Mouse (Mus musculus): ENCODE measurements around the gene Hnf1a.

DNA sequence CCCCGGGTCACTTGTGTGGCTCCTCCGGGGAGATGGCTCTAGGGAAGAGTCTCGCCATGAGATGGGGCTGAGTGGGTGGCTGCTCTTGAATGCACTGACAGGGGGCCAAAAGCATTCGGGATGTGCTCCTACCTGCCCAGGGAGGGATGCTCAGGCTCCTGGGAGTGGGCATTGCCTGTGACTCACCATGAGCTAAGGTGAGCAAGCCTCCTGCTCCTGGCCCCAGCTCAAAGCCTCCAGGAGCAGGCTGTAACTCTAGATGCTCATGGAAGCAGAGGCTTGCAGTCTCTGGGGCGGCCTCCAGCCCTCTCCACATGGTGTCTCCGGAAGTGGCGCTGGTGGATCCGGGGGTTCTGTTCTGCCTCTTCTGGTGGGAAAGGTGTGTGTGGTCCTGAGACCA, 30.6 kb upstream of the Hnf1a start:
- TF ChIP-seq POLR2A (IDR thresholded peaks at IDR 0.05; ENCODE audit: borderline replicate concordance, extremely low read depth, low read depth, low read length) (no peak), CTCF (IDR thresholded peaks at IDR 0.05; ENCODE audit: insufficient read depth, low read length) (no peak)

Measured in lung, adult 2 months (tissue).